Mouse (Mus musculus) gastrocnemius, adult 8-10 months (tissue): ENCODE measurements around the gene Lmo7. TPM values are rescaled to one million over a fixed set of nuclear protein-coding genes. Genes with fewer than 3 reads are reported as not detected.

ENCODE experiments used
- DNase-seq, 2 experiments: peaks; one replicate each; pipeline ENCODE4 v3.0.0; 2022; ENCODE audit warnings: low spot score in 2 of 2
- total RNA-seq, 4 experiments: library from RNA; stranded (reverse); gene quantifications; 2 replicates each; pipeline ENCODE4 v1.2.4; 2022

Gene Lmo7
- total RNA-seq, 4 experiments from 2014 or later = 62.1 to 71.5 (median 67.1) TPM

- DNase-seq = no peak
Observed at GRCm38 (mm10) chr14:101942971-101943370, 213.2 kb downstream of the Lmo7 start.

- no peak for DNase-seq
Observed at GRCm38 (mm10) chr14:101946711-101947516, 217.2 kb downstream of the Lmo7 start.

- DNase-seq = no peak
Observed at GRCm38 (mm10) chr14:101949114-101949513, 219.4 kb downstream of the Lmo7 start.

GRCm38 (mm10) chr14:101951107-101951506, 221.3 kb downstream of the Lmo7 start:
- DNase-seq = no peak

- no peak for DNase-seq
Observed at GRCm38 (mm10) chr14:101953793-101954468, 224.2 kb downstream of the Lmo7 start.

GRCm38 (mm10) chr14:101964381-101964780, 234.6 kb downstream of the Lmo7 start:
- no peak for DNase-seq

- DNase-seq = no peak
Observed at GRCm38 (mm10) chr14:101964956-101965355, 235.2 kb downstream of the Lmo7 start.

GRCm38 (mm10) chr14:101972764-101973163, 243.0 kb downstream of the Lmo7 start:
- DNase-seq = no peak

- no peak for DNase-seq
Observed at GRCm38 (mm10) chr14:101973171-101973570, 243.4 kb downstream of the Lmo7 start.

GRCm38 (mm10) chr14:101976021-101976685, 246.4 kb downstream of the Lmo7 start:
- DNase-seq = no peak

Other genes starting within 250 kb of the Lmo7 start
- gene Tbc1d4, start 120.8 kb upstream of the Lmo7 start, total RNA-seq = 10 to 100 TPM; 39.7 to 48.0 (median 43.0) TPM
- gene Commd6, start 89.3 kb upstream of the Lmo7 start, total RNA-seq = 10 to 100 TPM; 11.1 to 16.8 (median 16.2) TPM
- gene Uchl3, start 76.0 kb upstream of the Lmo7 start, total RNA-seq = 10 to 100 TPM; 29.3 to 30.8 (median 29.6) TPM
- gene Gm9922, start 143 bp upstream of the Lmo7 start, total RNA-seq = not detected